Mouse (Mus musculus) liver, embryonic 16.5 days (tissue): ENCODE measurements around the gene Dctn5. TPM values are rescaled to one million over a fixed set of nuclear protein-coding genes. Genes with fewer than 3 reads are reported as not detected.

Source experiments
- ATAC-seq: fragments of 200-750 bp; cut with Nextera tagmentation; 2 replicates; pipeline ENCODE4 v1.8.0; 2017; ENCODE audit warnings: low read depth, mild to moderate bottlenecking, moderate number of reproducible peaks, moderate library complexity
- H3K27ac ChIP-seq: fragments of 300-500 bp; sonication (generic); 2 replicates; pipeline ENCODE4 v1.5.1; 2014; ENCODE audit warnings: mild to moderate bottlenecking, low read length
- H3K27me3 ChIP-seq: fragments of 300-500 bp; sonication (generic); 2 replicates; pipeline ENCODE4 v1.6.1; 2014; ENCODE audit warnings: low read depth, low read length, mixed read lengths; ENCODE audit not compliant: control insufficient read depth, insufficient read depth
- H3K36me3 ChIP-seq: fragments of 300-500 bp; sonication (generic); 2 replicates; pipeline ENCODE4 v1.6.1; 2014; ENCODE audit warnings: mild to moderate bottlenecking; ENCODE audit not compliant: control insufficient read depth, insufficient read depth
- H3K4me1 ChIP-seq: fragments of 300-500 bp; sonication (generic); 2 replicates; pipeline ENCODE4 v1.6.1; 2014; ENCODE audit warnings: low read depth, low read length, mixed read lengths; ENCODE audit not compliant: control insufficient read depth
- H3K4me2 ChIP-seq: fragments of 300-500 bp; sonication (generic); 2 replicates; pipeline ENCODE4 v1.6.1; 2014; ENCODE audit warnings: low read depth, low read length, mixed read lengths
- H3K4me3 ChIP-seq: fragments of 300-500 bp; sonication (generic); 2 replicates; pipeline ENCODE4 v1.5.1; 2014; ENCODE audit warnings: low read depth, mild to moderate bottlenecking, low read length
- H3K9ac ChIP-seq: fragments of 300-500 bp; sonication (generic); 2 replicates; pipeline ENCODE4 v1.6.1; 2014; ENCODE audit warnings: low read depth, low read length
- H3K9me3 ChIP-seq: fragments of 300-500 bp; sonication (generic); replicated peaks from 2 replicates; pipeline ENCODE4 v1.6.1; 2016; ENCODE audit warnings: low read length; ENCODE audit not compliant: control insufficient read depth
- WGBS: fragments of 180-500 bp; shearing (Covaris S2); extraction: QIAGEN DNeasy Blood & Tissue Kit; methylation state at CpG from one replicate; pipeline ENCODE4 v1.1.7; 2014; ENCODE audit not compliant: insufficient replicate concordance; 5-methylcytosine and 5-hydroxymethylcytosine counted together
- polyA plus RNA-seq: library from polyadenylated mRNA; unstranded; fragments of >200 nt; fragmentation: Nextera tagmentation; extraction: Ambion mirVana; gene quantifications from 2 replicates; pipeline ENCODE4 v1.2.1, GENCODE M21; 2015

The Dctn5 gene
- polyA plus RNA-seq, 1 experiment from 2014 or later: 44.8 TPM

DNA sequence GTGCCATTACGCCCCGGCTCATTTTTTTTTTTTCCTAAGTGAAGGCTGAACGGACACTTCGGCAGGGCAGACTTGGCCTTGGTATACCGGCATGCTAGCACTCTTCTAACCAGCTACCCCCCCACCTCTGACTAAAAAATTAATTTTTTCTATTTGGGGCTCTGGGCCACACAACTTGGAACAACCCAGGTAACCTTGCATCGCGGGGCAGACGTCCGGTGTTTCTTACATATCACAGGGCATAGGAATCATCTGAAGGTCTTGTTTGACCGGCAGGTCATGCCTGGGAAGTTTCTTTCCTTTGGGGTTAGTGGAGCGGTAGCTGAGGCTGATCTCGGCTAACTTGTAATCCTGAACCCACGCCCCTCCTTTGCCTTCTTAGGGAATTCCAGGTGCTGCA is 25.6 kb downstream of the Dctn5 start:
- Histone ChIP-seq H3K27ac (peak overlapping the region; percentile 88), H3K36me3 (peaks cover 27% of the 10 kb centered on the region), H3K4me1 (peaks cover 22% of the 10 kb centered on the region), H3K4me3 (peak overlapping the region; percentile 96), H3K4me2 (peak overlapping the region; percentile 70), H3K27me3 (no peaks in the 10 kb centered on the region), H3K9me3 (no peaks in the 10 kb centered on the region), H3K9ac (peak overlapping the region; percentile 82)
- 2% methylated on average over 13 of the region's 13 CpGs for WGBS
- ATAC-seq: no peak

DNA sequence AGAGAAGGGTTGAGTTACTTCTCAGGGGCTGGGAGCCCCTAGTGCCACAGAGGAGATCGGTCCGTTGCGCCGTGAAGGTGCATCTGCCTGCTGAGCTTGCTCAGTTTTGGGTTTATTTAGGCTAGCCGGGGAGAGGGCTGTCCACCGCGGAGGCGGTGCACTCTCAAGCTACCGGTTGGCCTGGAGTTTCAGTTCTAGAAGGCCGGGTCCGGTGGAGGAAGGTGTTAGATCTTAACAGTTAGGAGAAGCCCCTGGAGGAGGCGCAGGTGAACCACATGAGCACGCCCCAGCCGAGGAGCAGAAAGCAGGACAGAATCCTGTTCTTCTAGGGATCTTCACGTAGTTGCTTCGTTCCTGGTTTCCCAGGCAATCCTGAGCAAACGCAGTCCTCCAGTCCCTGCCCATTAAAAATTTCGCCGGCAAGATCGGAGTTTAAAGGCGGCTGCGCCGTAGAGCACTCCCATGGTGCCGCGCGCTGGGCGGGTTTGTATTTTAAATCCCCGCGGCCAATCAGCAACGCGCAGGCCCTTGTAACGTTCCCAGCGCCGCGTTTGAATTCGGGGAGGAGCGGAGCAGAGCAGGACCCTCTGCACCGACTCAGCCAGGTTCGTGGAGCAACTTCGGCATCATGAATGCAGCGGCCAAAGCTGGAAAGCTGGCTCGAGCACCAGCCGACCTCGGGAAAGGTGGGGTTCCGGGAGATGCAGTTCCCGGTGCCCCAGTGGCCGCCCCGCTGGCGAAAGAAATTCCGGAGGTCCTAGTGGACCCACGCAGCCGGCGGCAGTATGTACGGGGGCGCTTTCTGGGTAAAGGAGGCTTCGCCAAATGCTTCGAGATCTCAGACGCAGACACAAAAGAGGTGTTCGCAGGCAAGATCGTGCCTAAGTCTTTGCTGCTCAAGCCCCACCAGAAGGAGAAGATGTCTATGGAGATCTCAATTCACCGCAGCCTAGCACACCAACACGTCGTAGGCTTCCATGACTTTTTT is 26.4 kb downstream of the Dctn5 start, which contains the start of gene Plk1:
Gene Plk1 (plus strand): TSS at position 525 of the 988 bp plus-strand sequence.
- WGBS: under 1% methylated on average over 63 of the region's 63 CpGs
- peak within 1 kb of the TSS; percentile 70 for H3K4me2 ChIP-seq
- ATAC-seq: peak; percentile 95
- H3K9ac ChIP-seq: peak within 1 kb of the TSS; percentile 82
- H3K27me3 ChIP-seq: no peaks in the 10 kb centered on the region
- no peaks in the 10 kb centered on the region for H3K9me3 ChIP-seq
- H3K36me3 ChIP-seq: peaks cover 31% of the 10 kb centered on the region
- H3K4me3 ChIP-seq: peak within 1 kb of the TSS; percentile 96
- peak within 1 kb of the TSS; percentile 88 for H3K27ac ChIP-seq
- peaks cover 22% of the 10 kb centered on the region for H3K4me1 ChIP-seq

DNA sequence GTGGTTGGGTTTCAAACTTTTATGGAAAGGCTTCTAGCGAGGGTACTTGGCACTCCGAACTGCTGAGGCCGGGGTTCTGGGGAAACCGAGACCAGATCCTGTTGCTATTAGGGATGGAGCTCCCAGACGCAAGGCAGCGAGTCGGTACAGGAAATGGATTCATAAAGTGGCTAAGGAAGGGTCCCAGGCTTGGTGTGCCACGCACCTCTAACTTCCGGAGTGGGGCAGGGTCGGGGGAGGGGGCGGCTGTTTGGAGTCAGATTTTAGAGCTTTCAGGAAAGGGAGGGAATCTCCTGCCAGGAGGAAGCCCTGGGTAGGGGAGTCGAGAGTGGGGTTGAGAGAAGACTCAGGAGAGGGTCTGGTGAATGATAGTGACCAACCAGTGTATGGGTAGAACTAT is 27.2 kb downstream of the Dctn5 start:
- H3K27ac ChIP-seq: peak overlapping the region; percentile 74
- peaks cover 22% of the 10 kb centered on the region for H3K4me1 ChIP-seq
- H3K36me3 ChIP-seq: peaks cover 40% of the 10 kb centered on the region
- no peaks in the 10 kb centered on the region for H3K9me3 ChIP-seq
- peak overlapping the region; percentile 96 for H3K4me3 ChIP-seq
- no peaks in the 10 kb centered on the region for H3K27me3 ChIP-seq
- ATAC-seq: no peak
- H3K9ac ChIP-seq: peak overlapping the region; percentile 82
- H3K4me2 ChIP-seq: peak overlapping the region; percentile 65
- WGBS: 2% methylated on average over 12 of the region's 12 CpGs

DNA sequence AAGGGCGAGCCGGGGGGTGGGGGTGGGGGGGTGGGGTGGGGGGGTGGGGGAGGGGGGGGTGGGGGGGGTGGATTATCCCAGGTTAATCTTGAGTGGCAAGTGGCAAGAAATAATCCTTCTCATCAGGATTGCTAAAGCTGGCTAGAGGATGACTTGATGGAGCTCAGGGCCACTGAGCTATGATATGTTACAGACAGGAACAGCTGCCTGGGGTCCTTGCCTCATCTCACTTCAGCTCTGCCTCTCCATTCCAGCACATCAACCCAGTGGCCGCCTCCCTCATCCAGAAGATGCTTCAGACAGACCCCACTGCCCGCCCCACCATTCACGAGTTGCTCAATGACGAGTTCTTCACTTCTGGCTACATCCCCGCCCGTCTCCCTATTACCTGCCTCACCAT is 30.9 kb downstream of the Dctn5 start:
- no peaks in the 10 kb centered on the region for H3K9me3 ChIP-seq
- H3K36me3 ChIP-seq: peaks cover 76% of the 10 kb centered on the region
- no peaks in the 10 kb centered on the region for H3K27me3 ChIP-seq
- WGBS: 87% methylated on average over 8 of the region's 8 CpGs
- no peak for ATAC-seq
- H3K4me1 ChIP-seq: peaks cover 15% of the 10 kb centered on the region
- H3K4me2 ChIP-seq: no peak overlapping the region
- no peak overlapping the region for H3K4me3 ChIP-seq
- H3K9ac ChIP-seq: no peak overlapping the region
- H3K27ac ChIP-seq: no peak overlapping the region

DNA sequence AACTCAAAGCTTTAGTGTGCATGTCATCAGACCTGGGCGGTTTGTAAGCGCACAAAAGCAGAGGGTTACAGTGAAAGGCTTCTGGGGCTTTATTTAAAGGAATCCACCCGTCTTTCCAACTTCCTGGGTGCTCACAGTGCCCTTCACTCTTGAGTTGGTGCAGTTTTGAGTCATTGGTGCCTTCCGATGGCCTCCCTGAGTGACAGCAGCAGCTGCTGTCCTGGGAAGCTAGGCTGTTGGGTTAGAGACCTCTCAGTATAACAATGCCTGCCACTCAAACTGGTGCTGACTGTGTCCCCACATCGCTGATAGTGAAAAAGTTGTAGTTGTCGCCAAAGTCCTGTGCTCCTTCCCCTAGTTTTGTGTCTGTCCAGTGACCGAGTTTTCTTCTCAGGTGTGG is 34.4 kb downstream of the Dctn5 start:
- H3K36me3 ChIP-seq: peaks cover 84% of the 10 kb centered on the region

DNA sequence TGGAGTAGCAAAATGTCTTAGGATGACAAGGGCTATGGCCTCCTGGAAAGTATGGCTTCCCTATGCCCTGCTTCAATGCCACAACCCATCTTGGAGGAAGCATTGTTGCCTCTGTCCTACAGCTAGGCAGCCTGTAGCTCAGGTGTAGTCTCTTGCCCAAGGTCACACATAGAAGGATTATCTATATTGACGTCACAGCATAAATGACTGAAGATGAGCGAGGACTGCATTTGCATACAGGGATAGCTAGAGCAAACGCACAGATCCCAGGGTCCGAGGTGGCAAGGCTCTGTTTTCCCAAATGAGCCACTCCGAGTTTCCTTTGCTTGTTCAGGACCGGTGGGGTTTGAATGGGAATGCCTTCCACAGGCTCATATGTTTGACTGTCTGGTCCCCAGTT is 37.9 kb downstream of the Dctn5 start:
- Histone ChIP-seq H3K27me3 (no peaks in the 10 kb centered on the region), H3K36me3 (peaks cover 52% of the 10 kb centered on the region)
- no peak for ATAC-seq

More for the DNA sequence above, 34.4 kb downstream of the Dctn5 start:
- WGBS: 83% methylated on average over 7 of the region's 7 CpGs
- Histone ChIP-seq H3K4me1 (peaks cover under 1% of the 10 kb centered on the region; the same call in 1 of the 2 replicates), H3K9me3 (no peaks in the 10 kb centered on the region), H3K27me3 (no peaks in the 10 kb centered on the region), H3K4me2 (no peak overlapping the region), H3K4me3 (no peak overlapping the region), H3K27ac (no peak overlapping the region), H3K9ac (no peak overlapping the region)
- ATAC-seq: no peak

DNA sequence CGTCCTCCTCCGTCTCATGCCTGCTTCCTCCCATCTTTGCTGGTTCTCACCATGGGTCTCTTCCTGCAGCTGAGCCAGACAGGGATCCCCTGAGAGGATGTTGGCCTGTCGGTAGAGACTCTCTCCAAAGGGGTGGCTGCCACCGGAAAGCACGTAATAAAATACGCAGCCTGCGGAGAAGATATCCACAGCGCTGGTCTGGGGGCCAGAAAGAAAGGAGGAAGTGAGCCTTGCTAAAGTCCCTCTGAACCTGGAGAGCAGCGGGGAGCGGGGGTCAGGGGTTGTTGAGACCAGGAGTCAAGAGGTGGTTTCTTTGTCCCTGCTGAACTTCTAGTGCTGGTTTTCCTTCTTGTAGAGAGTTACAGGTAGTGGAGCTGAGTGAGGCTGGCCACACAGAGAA is 38.8 kb downstream of the Dctn5 start:
- WGBS: 46% methylated on average over 10 of the region's 10 CpGs
- H3K27ac ChIP-seq: no peak overlapping the region
- ATAC-seq: no peak
- H3K27me3 ChIP-seq: no peaks in the 10 kb centered on the region
- H3K4me3 ChIP-seq: no peak overlapping the region
- no peaks in the 10 kb centered on the region for H3K9me3 ChIP-seq
- H3K36me3 ChIP-seq: peaks cover 43% of the 10 kb centered on the region
- no peak overlapping the region for H3K4me2 ChIP-seq
- H3K4me1 ChIP-seq: no peaks in the 10 kb centered on the region
- H3K9ac ChIP-seq: no peak overlapping the region

More for the DNA sequence above, 37.9 kb downstream of the Dctn5 start:
- Histone ChIP-seq H3K9ac (no peak overlapping the region), H3K27ac (no peak overlapping the region), H3K4me2 (no peak overlapping the region), H3K4me1 (no peaks in the 10 kb centered on the region), H3K4me3 (no peak overlapping the region), H3K9me3 (no peaks in the 10 kb centered on the region)
- WGBS: 84% methylated on average over 6 of the region's 6 CpGs

DNA sequence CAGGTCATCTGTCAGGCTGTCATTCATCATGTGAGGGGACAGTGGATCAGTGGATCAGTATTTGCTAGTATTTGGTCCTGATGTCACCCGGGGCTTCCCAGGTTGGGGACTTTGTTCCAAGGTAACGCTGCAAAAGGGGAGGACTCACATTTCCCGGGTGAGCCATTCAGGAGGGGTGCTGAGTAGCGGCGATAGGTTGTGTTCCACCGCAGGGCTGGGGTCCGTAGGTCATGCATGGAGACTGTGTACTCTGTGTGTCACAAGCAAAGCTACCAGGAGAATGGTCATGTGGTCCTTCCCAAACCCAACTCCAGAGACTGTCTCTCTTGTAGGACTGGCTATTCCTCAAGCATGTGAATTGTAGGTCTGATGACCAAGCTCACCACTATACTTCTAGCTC is 47.9 kb downstream of the Dctn5 start:
- ATAC-seq: no peak
- Histone ChIP-seq H3K36me3 (no peaks in the 10 kb centered on the region), H3K9me3 (no peaks in the 10 kb centered on the region), H3K4me3 (no peak overlapping the region), H3K27ac (no peak overlapping the region), H3K4me2 (no peak overlapping the region), H3K4me1 (no peaks in the 10 kb centered on the region), H3K9ac (no peak overlapping the region), H3K27me3 (no peaks in the 10 kb centered on the region)
- WGBS: 58% methylated on average over 7 of the region's 7 CpGs

DNA sequence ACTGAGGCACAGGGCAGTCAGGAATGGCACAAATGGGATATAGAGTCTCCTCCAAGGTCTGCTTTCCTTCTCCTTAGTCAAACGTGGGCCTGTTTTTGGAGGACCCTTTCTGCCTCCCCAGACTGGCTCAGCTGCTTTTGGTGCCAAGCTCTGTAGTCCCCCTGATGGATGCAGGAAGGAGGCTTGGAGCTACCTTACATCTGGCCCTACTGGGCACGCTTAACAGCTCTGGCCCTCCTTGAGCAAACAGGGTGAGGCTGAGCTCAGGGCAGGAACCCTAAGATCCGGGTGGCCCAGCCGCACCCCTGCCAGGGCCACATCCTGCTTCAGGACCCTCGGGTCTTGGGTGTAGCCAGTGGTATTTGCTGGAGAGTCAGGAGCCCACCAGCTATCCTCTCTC is 51.7 kb downstream of the Dctn5 start:
- no peaks in the 10 kb centered on the region for H3K27me3 ChIP-seq
- H3K4me3 ChIP-seq: no peak overlapping the region
- WGBS: 48% methylated on average over 5 of the region's 5 CpGs
- H3K27ac ChIP-seq: no peak overlapping the region
- no peaks in the 10 kb centered on the region for H3K36me3 ChIP-seq
- no peak for ATAC-seq
- H3K9me3 ChIP-seq: no peaks in the 10 kb centered on the region
- H3K9ac ChIP-seq: no peak overlapping the region
- H3K4me2 ChIP-seq: no peak overlapping the region
- no peaks in the 10 kb centered on the region for H3K4me1 ChIP-seq
